Mouse (Mus musculus) monocyte, adult 5-6 weeks (primary cell): Measurements from ENCODE around the gene Tbata. TPM values are rescaled to one million over a fixed set of nuclear protein-coding genes. Genes with fewer than 3 reads are reported as not detected.

ENCODE experiments used
- ATAC-seq: fragments of 153-309, 156-312 bp; replicated peaks from 2 replicates; pipeline ENCODE4 v1.8.0; 2017; ENCODE audit warnings: mild to moderate bottlenecking; ENCODE audit not compliant: low TSS enrichment, insufficient number of reproducible peaks, severe bottlenecking, poor library complexity, low FRiP score
- total RNA-seq: library from RNA; stranded (forward); fragments of 200-1000, 200-491, 200-594 nt; gene quantifications from 3 replicates; pipeline ENCODE4 v1.2.3, GENCODE M21; 2017

Gene Tbata
- total RNA-seq, 1 experiment from 2014 or later = not detected

GRCm38 (mm10) chr10:61200232-61200820, 28.6 kb downstream of the Tbata start:
- ATAC-seq = no peak

GRCm38 (mm10) chr10:61200998-61201397, 29.2 kb downstream of the Tbata start:
- no peak for ATAC-seq

DNA sequence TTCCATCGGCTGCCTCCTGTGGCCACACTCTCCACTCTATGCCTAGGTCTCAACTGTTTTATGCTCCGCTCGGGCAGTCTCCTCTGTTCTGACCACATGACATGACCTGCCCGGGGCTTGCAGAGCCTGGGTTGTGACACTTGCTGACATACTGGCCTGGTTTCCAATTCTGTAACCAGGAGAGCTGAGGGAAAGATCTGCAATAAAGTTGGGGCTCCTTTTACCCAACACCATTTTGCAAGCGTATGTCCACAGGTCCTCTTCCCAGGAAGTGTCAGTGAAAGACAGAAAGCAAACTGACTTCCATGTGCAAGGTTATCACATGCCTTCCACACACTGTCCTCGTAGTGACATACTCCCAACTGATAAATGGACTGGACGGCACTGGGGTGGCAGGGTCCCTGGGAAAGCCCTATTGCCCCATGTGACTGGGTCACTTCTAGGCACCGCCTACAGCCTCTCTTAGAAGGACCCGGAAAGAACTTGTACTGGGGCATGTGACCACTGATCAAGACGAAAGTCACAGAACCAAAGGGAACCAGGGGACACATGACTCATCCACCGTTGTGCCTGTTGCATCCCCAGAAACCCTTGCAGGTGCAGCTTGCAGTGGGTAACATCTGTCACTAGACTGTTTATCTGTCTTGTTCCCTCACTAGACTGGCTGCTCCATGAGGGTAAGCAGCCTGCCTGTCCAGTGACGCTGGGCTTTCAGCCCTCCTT, 30.0 kb downstream of the Tbata start:
- no peak for ATAC-seq

- ATAC-seq = no peak
These were observed 32.2 kb downstream of the Tbata start for GRCm38 (mm10) chr10:61203930-61204329.

DNA sequence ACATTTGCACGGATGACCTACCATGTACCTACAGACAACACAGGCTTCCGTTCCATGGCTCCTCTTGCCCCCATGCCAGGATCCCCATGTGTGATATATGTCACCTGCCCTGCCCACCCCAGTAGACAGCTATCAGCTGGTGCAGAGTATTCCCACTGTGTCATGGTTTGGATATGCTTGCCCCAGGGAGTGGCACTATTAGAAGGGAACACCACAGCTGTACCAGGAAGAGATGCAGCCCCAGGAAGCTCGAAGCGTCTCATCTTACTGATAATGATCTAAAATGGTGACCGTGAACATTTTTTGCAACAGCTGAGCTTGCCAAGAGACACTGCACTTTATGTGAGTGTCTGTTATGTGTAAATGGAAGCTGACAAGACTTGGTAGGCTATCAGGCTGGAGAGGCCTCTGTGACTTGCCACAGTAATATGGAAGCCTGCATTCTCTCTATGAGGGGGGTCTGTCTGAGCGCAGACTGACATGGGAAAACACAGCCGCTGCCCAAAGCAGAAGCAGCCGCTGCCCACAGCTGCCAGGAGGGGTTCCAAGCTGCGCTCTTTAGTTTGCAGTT, 36.4 kb downstream of the Tbata start:
- ATAC-seq = no peak

GRCm38 (mm10) chr10:61211105-61211504, 39.4 kb downstream of the Tbata start:
- ATAC-seq = no peak

DNA sequence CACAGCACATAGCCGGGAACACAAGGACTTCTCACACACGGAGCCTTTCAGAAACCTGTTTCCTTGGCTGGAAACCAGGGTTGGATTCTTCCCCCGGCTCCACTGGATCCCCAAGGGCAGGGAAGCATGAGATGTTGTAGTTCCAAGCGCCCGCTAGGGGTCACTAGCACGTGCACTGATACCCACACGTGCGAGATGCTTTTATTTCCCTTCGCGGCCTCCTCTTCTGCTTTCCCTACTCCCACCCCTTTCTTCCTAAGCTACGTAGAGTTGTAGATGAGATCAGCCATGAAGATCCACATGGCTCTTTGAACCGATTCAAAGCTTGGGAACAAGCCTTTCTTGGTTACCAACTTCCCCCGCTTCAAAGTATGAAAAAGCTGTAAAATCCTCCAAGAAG, 40.0 kb downstream of the Tbata start:
- ATAC-seq = no peak

- no peak for ATAC-seq
These were observed 41.1 kb downstream of the Tbata start for GRCm38 (mm10) chr10:61212817-61213216.

DNA sequence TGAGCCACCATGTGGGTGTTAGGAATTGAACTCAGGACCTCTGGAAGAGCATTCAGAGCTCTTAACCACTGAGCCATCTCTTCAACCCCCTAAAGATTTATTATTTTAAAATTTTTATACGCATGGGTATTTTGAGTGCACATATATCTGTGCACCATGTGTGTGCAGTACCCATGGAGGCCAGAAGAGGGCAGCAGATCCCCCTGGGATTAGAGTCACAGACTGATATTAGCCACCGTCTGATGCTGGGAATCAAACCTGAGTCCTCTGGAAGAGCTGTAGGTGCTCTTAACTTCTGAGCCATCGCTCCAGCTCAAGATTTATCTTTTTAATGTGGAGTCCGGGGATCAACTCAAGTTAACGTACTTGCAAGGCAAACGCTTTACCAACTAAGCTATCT, 43.9 kb downstream of the Tbata start:
- ATAC-seq = no peak

GRCm38 (mm10) chr10:61216163-61216562, 44.4 kb downstream of the Tbata start:
- ATAC-seq = no peak

DNA sequence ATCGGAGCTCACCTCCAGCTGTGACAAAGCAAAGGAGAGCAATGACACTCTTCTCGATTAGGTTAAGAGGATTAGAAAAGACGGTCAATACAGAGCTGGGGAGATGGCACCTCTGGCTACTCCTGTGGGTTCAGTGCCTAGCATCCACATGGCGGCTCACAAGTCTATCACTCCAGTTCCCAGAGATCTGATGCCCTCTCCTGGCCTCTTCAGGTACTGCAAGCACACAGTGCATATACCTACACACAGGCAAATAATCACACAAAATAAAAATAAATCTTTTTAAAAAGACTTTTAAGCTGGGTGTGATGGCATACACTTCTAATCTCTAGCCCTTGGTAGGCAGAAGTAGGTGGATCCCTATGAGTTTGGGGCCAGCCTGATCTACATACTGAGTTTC, 47.6 kb downstream of the Tbata start:
- ATAC-seq = no peak

- no peak for ATAC-seq
These were observed 53.9 kb downstream of the Tbata start for GRCm38 (mm10) chr10:61225694-61226093.

DNA sequence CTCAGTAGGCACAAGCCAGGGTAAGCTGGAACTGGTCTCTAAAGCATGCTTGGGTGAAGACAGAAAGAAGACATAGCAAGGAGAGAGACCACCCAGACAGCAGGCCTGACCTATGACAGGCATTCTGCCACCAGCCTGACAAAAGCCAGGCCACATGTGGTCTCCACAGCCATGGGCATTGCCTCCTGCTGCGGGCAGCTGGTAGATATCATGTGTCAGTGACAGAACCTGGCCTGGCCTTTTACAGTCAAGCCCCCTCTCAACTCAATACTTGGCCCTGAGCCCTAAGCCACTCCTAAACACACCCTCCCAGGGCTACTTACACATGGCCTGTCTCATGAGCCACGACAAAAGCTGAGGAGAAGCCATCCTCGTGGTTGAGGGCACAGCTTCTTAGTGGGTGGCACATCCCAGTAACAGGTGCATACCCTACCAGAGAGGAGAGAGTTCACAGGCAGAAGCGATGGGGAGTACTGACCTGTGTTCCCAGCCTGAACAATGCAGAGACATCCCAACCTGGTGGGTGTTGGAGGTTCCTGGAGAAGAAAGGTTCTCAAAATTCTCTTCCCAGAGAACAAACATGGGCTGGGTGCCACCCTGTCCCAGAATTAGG, 55.1 kb downstream of the Tbata start:
- no peak for ATAC-seq

DNA sequence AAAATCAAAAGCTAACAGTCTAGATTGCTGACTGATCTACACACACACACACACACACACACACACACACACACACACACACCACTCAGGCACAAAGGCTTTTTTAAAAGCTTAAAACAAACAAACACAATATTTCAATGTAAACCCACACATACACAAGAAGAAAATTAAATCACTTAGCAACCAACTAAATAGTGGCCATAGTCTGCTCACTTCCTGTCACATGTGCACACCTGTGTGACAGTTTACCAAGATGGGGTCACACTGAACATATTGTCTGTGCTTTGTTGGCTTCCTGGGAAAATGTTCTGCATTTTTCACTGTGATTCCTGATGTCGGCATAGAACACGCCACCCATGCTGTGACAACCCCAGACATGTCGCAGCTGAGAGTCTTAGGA, 60.0 kb downstream of the Tbata start:
- no peak for ATAC-seq

- no peak for ATAC-seq
These were observed 61.3 kb downstream of the Tbata start for GRCm38 (mm10) chr10:61232858-61233567.

GRCm38 (mm10) chr10:61234319-61234718, 62.6 kb downstream of the Tbata start:
- ATAC-seq = no peak

GRCm38 (mm10) chr10:61235677-61236267, 64.0 kb downstream of the Tbata start:
- no peak for ATAC-seq

GRCm38 (mm10) chr10:61236683-61237390, 65.1 kb downstream of the Tbata start:
- no peak for ATAC-seq
